Mouse (Mus musculus): ENCODE data around the gene Fgfr2. TPM values are rescaled to one million over a fixed set of nuclear protein-coding genes. Genes with fewer than 3 reads are reported as not detected.
A peak's percentile ranks its signal among the peaks of the same experiment; 100 is the strongest.

The Fgfr2 gene
- total and polyA plus RNA-seq, 3 experiments, result 47.1 to 245 (median 178) TPM

GRCm38 (mm10) chr7:132722401-132723370, 400.5 kb downstream of the Fgfr2 start:
- no peak for DNase-seq

DNA sequence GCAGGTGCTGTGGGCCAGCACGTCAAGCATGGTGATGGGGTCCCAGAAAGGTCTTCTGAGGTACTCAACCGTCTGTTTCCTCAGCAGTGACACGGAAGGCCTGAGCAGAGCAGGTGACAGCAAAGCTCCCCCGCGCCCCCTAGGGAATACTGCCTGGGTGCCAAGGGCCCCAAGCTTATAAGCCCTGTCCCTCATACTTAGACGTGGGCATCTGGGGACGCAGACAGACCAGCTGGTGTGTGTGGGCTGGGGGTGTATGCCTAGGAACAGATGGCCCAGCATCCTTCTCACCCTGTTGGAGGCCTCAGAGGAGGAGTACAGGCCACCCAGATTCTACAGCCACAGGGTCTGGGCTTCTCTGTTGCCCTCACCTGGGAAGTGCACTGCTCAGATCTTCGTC, 402.6 kb downstream of the Fgfr2 start:
- no peak for DNase-seq

- peak; percentile 65 for DNase-seq
These were observed 403.6 kb downstream of the Fgfr2 start for GRCm38 (mm10) chr7:132719570-132719969.

DNA sequence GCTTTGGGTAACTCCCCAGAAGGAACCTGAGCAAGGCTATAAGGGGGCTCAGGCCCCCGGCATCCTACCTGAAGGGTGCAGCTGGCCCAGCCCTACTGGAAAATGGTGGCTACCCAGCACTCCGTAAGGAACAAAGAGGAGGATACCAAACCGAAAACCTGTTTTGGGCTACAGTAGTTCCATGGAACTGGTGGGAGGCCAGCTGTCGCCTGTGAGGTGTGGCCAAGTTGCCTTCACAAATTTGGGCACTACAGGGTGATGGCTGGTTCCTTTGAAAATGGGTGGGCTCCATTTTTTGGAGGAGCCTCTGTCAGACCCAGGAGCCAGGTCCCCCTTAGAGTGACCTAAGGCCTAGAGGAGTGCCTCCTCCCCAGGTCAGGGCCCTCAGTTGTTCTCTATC, 407.9 kb downstream of the Fgfr2 start:
- DNase-seq, result no peak

DNA sequence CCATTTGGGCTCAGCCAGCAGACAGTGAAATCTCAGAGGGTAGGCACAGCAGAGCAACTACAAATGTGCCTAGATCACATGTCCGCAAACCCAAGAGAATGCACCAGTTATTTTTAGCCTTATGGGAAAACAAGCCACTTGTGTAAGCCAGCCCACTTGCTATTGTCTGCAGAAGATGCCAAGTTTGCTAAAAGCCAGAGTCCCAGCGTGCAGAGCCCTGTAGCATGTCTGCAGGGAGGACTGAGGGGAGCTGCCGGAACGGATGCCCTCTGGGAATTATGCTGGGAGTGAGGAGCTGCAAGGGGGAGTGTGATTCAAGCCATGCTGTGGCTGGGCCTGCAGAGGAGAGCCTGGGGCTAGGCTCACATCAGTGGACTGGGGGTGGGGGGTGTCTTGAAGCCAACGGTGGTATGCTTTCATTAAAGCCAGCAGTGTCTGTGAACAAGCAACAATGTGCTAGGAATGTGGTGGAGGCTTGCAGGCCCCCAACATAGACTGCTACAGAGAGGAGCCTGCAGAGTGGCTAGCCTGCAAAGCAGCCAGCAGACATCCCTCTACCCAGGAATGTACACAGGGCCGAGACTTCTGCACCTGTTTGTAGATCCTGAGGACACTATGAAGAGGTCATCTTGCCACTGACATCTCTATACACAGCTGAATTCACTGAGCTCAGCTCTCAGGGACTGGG, 408.8 kb downstream of the Fgfr2 start:
- DNase-seq, result peak; percentile 56

DNA sequence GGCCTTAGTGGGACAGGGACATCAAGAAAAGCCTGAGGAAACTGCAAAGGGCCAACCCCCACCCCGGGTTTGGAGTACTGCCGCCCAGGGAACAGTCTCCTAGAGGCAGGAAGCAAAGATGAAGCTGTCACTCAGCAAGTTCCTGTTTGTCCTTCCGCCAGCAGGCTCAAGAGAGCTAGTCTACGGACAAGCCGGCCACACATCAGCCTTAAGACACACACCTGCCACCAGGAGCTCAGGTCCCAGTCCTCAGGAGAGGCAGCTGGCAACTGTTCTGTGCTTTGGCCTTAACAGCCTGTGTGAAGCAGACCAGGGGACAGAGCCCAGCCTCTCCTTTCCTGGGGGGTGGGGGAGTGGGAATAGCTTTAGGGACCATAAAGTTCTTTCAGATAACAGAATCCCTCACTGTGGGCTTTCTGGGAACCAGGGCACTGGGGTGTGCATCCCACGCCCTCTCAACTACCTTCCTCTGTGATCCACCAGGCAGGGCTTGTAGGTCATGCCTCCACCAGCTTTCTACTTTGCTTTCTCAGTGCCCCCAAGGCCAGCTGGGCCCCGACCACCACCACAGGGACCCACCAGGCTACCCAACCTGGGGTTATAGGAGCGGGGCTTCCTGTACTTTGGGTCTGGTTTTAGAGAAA, 409.5 kb downstream of the Fgfr2 start:
- peak; percentile 50 for DNase-seq

- DNase-seq, result no peak
These were observed 410.2 kb downstream of the Fgfr2 start for GRCm38 (mm10) chr7:132712956-132713355.

- DNase-seq, result peak; percentile 50
These were observed 411.0 kb downstream of the Fgfr2 start for GRCm38 (mm10) chr7:132712044-132712708.

DNA sequence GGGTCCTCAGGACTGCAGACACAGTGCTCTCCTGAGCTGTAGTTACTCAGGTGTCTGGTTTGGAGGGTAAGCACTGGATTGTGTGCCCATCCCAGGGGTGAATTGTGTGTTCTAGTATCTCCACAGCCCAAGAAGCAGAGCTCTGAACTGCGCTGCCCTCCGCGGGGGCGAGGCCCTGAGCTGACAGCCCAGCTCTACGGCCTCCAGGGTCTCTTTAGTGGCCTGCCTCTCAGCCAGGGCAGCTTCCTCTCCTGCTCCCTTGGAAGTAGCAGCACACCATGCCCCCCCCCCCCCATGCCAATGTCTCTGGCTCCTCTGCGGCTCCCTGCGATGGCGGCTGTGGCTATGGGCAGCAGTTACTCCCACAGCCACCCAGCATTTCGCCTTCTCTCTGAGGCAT, 411.6 kb downstream of the Fgfr2 start:
- DNase-seq, result no peak

GRCm38 (mm10) chr7:132705130-132705529, 418.0 kb downstream of the Fgfr2 start:
- DNase-seq, result peak; percentile 37

- no peak for DNase-seq
These were observed 418.8 kb downstream of the Fgfr2 start for GRCm38 (mm10) chr7:132704310-132704875.

- DNase-seq, result no peak
These were observed 419.4 kb downstream of the Fgfr2 start for GRCm38 (mm10) chr7:132703515-132704309.

- no peak for DNase-seq
These were observed 420.6 kb downstream of the Fgfr2 start for GRCm38 (mm10) chr7:132702492-132703070.

DNA sequence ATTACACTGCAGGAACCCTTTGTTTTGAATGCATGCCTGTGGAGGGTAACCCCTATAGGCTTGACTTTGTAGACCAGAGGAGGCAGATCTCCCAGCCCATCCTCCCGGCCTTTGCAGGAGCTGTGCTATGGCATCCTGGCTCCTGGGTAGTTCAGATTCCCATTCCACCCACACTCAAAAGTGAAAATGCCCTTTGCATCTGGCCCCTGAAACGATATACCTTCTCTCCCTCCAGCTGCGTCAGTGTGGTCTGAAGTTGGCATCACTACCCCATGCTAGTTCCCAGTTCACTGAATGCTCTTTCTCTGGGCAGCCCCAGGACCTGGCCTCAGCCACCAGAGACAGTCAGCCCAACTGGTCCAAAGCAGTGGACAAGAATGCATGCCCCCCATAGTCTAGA, 421.1 kb downstream of the Fgfr2 start:
- no peak for DNase-seq

DNA sequence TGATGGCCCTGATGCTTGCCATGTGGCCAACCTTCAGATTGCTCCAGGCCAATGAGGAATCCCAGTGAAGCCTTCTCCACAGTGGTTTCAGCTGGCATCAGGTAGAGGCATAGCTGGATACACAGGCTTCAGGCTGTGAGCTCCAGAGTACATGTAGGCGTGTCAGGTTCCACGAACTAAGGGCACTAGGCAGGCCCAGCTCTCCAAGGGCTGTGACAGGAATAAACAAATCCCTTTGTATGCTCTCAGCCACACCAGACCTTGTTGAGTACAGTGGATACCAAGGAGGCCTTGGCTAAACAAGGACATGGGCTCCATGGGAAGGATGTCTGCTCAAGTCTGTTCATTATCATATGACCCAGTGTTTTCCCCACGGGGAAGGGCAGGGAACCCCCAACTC, 421.7 kb downstream of the Fgfr2 start:
- DNase-seq, result no peak

DNA sequence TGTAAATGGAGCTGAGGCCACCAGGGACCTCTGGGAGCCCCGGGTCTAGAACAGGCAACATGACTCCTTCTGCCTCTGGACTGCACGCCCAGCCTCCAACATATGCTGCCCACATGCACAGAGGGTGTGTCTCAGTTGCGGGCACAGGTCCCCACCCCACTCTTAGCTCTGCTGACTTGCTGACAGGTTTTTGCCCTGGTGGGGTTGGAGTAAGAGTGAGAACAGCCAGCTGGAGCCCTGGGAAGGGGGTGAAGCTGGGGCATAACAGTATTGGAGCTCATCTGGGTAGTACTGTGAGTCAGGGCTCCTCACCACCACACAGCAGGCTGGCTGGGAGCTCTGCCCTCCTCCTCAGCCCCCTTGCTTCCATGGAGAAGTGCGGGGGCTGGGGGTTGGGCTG, 423.0 kb downstream of the Fgfr2 start:
- no peak for DNase-seq

DNA sequence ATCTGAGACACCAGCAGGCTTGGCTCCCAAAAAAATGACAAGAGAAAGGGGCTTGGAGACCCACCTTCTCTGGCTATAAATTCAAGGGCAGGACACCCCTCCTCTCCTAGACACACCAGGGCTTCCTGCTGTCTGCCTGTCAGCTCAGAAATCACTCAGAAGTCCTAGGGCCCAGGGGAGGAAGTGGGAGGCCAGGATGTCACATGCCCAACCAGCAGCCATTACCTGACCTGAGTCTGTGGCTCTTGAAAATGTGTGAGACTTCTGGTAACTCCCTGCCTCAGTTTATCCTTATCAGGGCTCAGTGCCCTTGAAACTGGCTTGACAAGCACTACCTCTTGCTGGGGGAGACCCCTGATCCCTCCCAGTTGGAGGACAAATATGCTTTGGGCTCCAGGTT, 423.5 kb downstream of the Fgfr2 start:
- no peak for DNase-seq

DNA sequence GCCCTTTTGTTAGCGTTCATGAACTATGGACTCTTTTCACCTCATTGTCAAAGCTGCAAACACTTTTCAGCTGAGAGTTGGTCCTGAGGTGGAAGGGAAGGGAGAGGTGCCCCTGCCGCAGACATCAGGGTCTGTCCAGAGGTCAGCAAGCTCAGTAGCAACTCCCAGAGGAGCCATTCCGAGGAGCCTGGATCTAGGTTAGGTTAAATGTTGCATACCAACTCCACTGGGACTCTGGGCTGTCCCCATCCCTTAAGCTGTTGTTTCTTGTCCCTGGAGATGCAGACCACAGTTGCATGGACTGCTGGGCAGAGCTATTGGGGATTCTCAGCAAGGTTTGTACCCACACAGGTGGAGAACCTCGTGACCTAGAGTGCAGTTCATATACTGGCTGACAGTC, 424.0 kb downstream of the Fgfr2 start:
- DNase-seq, result no peak

DNA sequence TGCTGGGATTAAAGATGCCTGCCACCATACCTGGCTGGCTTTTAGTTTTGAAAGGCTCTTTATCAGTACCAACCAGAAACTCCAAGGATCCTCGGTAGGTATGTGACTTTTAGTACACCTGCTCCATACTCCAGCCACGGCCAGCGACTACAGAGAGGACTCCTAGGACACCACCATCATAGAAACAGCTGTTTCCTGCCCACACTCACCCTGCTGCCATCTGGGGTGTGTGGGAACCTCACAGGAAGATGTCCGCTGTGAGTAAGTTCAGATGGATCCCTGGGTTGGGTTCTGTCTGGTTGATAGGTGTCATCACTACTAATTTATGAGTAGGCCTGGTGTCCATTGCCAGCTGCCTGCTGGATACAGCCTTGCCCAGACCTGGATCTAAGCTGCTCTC, 424.4 kb downstream of the Fgfr2 start:
- DNase-seq, result no peak

DNA sequence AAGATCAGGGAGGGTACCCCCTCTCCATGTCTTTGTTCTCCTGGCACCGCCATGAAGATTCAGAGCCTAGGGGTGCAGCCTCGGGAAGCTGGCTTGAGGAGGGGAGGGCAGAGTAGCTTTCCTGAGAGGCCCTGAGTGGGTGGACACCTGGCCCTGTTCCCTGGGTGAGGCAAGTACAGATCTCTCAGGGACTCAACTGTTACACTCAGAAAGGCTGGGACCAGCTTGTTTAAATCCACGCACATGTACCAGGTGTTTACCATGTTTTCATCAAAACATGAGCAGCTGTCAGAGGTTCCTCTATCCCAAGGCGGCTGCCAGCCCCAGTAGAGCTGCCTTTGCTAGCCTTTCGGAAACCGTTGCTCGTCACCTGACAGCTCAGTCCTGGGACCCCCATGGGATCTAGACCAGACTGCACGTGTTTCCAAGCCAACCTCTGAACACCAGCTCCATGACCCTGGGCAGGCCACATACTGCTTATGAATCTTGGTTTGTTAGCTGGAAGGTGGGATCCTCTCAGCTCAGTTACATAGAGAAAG, 425.8 kb downstream of the Fgfr2 start:
- no peak for DNase-seq

Measured in adrenal gland, adult 2 months (tissue).